Mouse (Mus musculus) erythroblast, embryonic 14.5 days (primary cell): ENCODE data around the gene Fxyd5. TPM values are rescaled to one million over a fixed set of nuclear protein-coding genes. Genes with fewer than 3 reads are reported as not detected.

ENCODE experiments used
- H3K27me3 ChIP-seq: 2 replicates; pipeline ENCODE4 v1.6.1; 2012; ENCODE audit warnings: inconsistent platforms; ENCODE audit not compliant: control insufficient read depth
- H3K36me3 ChIP-seq: 2 replicates; pipeline ENCODE4 v1.6.1; 2012; ENCODE audit warnings: mild to moderate bottlenecking, inconsistent platforms; ENCODE audit not compliant: control insufficient read depth
- H3K4me1 ChIP-seq: 2 replicates; pipeline ENCODE4 v1.6.1; 2012; ENCODE audit warnings: inconsistent platforms; ENCODE audit not compliant: control insufficient read depth
- H3K4me3 ChIP-seq: replicated peaks from 2 replicates; pipeline ENCODE3; 2012; ENCODE audit warnings: moderate library complexity, mild to moderate bottlenecking, inconsistent platforms
- H3K9me3 ChIP-seq: 2 replicates; pipeline ENCODE4 v1.6.1; 2012; ENCODE audit warnings: low read length, inconsistent platforms, mixed read lengths; ENCODE audit not compliant: control insufficient read depth
- GATA1 ChIP-seq: IDR thresholded peaks from 2 replicates; pipeline ENCODE4 v1.6.1; 2012; ENCODE audit warnings: low read length, inconsistent platforms, mixed read lengths
- TAL1 ChIP-seq: IDR thresholded peaks from 3 replicates; pipeline ENCODE4 v1.6.1; 2012; ENCODE audit warnings: low read length, inconsistent platforms, mixed read lengths
- polyA plus RNA-seq: library from polyadenylated mRNA; stranded (reverse); fragments of >175 nt; gene quantifications from 2 replicates; pipeline ENCODE4 v1.2.3, GENCODE M21; 2012

Fxyd5 gene
- polyA plus RNA-seq, 1 experiment = 1.2 TPM

DNA sequence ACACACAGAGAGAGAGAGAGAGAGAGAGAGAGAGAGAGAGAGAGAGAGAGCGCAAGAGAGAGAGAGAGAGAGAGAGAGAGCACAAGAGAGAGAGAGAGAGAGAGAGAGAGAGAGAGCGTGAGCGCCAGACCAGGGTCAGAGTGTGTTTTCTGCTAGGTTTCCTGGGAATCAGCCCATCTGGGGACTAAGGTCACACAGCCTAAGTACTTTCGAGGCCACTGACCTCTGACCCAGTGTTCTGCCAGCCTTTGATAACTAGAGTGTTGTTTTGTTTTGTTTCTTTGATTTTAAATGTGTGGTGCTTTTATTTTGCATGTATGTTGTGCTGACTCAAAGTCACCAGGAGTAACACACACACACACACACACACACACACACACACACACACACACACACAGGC is 13.6 kb upstream of the Fxyd5 start:
- TF ChIP-seq TAL1 (no peak), GATA1 (no peak)
- no peak overlapping the region for H3K4me3 ChIP-seq
- peaks cover 27% of the 10 kb centered on the region for H3K27me3 ChIP-seq
- no peaks in the 10 kb centered on the region for H3K36me3 ChIP-seq
- H3K9me3 ChIP-seq = no peaks in the 10 kb centered on the region
- no peaks in the 10 kb centered on the region; the same call in 1 of the 2 replicates for H3K4me1 ChIP-seq

DNA sequence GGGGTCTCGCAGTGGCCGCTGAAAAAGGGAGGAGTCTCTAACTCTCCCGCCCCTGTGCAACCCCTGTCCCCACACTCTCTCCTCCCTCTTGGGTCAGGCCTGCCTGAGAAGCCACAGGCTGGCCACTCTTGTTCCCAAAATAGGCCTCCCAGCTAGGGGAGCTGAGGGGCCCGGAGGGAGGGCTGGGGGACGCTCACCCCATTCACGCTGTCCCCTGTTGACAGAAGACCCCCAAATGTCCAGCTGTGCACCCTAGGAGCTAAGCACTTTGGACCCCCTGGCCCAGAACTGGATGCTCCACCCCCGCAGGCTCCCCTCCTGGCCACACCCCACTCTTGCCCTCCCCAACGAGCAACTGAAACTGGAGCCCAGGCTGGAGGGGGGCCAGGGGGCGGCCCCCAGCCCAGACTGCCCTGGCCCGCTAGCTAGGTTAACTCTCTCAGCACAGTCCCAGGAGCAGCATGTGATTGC is 13.1 kb upstream of the Fxyd5 start:
- TF ChIP-seq GATA1 (no peak), TAL1 (no peak)
- Histone ChIP-seq H3K27me3 (peaks cover 32% of the 10 kb centered on the region), H3K4me1 (no peaks in the 10 kb centered on the region; the same call in 1 of the 2 replicates), H3K4me3 (peak overlapping the region; percentile 20), H3K36me3 (no peaks in the 10 kb centered on the region), H3K9me3 (no peaks in the 10 kb centered on the region)

DNA sequence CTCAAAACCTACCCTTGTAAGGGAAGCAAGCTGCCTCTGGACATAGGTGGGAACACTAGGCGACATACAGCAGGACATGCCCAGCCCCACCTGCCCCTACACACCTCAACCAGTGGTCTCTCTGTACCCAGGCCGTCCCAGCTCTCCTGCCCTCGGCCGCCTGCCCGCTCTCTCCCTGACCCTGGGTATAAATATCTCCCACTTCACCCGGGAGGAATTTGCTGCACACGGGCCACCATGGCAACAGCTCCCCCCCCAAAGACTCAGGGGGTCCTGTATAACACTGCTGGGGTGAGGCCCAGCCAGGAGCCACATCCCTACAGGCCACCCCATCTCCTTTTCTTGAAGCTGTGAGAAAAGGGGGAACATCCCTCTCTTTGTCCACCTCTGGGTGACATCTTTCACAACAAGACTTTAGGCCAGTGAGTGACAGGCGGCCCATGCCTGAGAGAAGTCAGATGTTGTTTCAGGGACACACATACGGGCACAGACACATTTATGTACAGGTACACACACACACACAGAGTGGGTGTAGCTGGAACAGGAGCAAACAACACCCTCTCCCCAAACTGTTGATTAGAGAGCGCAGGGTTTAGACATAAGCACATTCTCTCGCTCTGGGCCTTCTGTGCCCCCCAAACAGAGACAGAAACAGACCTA is 12.5 kb upstream of the Fxyd5 start:
- no peak for TF ChIP-seq TAL1
- no peak for TF ChIP-seq GATA1
- no peaks in the 10 kb centered on the region for H3K36me3 ChIP-seq
- peak overlapping the region; percentile 26 for H3K4me3 ChIP-seq
- H3K4me1 ChIP-seq = no peaks in the 10 kb centered on the region; the same call in 1 of the 2 replicates
- H3K27me3 ChIP-seq = peaks cover 37% of the 10 kb centered on the region
- H3K9me3 ChIP-seq = no peaks in the 10 kb centered on the region

DNA sequence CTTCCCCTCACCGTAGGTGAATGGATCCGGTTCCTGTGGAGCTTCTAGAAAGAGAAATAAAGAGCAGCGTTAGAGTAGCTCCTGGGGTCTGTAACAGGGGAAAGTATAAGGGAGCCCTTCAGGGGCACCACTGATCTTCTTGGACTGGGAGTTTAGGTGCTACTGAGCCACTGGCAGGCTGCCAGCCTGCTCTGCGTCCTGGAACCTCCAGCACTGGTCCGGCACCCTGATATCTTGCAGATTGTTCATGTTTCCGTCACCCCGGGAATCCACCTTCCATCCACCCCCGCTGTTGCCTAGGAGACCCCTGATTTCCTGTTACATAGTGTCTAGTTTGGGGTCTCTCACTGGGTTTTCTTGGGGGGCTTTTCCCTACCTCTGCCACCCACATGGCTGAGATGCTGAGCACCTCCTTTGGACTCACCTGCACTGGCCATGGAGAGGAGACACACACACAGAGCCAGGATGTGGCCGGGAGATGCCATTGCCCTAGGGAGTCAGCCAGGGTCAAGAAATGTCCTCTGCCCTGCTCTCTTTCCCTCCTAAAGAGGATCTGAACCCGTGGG is 11.7 kb upstream of the Fxyd5 start:
- Histone ChIP-seq H3K4me3 (no peak overlapping the region), H3K36me3 (no peaks in the 10 kb centered on the region), H3K4me1 (no peaks in the 10 kb centered on the region; the same call in 1 of the 2 replicates), H3K9me3 (no peaks in the 10 kb centered on the region), H3K27me3 (peaks cover 44% of the 10 kb centered on the region)
- TF ChIP-seq TAL1 (no peak), GATA1 (no peak)

DNA sequence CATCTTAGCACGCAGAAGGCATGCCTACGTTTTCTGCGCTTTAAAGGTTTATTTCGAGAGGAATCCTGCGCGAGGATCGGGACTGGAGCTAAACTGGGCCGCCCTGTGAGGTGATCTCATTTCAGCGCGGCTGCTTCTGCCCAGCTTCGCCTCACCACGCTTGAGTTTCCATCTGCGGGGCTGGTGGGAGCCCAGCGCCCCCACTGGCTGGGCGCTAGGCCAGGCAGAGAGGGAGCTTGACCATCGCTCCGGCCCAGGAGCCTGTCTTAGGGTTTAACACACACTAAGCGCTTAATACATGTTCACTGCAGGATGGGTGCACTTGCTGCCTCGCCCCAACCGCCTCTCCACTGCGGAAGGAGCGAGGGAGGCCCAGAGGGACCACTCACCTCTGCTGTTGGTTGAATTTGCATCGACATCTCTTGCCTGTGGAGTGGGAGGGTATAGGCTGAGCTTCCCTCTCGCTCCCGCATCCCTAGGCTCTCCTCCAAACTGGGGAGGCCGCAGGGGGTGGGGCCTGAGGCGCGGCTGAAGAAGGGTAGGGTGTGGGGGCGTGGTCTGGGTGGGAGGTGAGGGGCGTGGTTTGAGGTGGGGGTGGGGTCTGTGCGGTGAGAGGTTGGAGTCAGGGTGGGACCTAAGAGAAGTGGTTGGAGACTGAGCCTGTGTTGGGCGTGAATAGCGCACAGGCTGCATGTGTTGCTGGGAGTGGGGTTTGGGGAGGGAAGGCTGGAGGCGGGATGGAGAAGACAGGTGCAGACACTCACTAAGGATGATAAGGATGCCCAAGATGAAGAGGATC is 10.6 kb upstream of the Fxyd5 start:
- H3K4me3 ChIP-seq = no peak overlapping the region

DNA sequence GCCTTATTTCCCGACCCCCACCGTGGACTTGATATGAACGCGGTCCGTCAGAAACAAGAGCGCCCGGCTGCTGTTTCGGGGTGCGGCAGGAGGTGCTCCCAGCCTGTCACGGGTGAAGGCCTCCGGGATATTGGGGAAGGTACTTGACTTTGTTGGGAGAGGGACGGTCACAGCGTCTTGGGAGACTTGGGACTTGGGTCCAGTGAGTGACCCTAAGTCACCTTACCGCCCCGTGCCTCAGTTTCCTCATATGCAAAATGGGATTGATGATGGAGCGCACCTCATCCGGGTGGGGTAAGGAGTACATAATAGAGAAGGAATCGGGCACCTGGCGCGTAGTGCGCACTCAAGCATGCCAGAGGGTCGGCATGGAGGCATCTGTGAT is 10.0 kb upstream of the Fxyd5 start:
- Histone ChIP-seq H3K9me3 (no peaks in the 10 kb centered on the region), H3K27me3 (peaks cover 44% of the 10 kb centered on the region), H3K36me3 (no peaks in the 10 kb centered on the region), H3K4me1 (no peaks in the 10 kb centered on the region; the same call in 1 of the 2 replicates), H3K4me3 (no peak overlapping the region)
- TF ChIP-seq GATA1 = no peak
- TF ChIP-seq TAL1 = no peak

More for the DNA sequence above, 10.6 kb upstream of the Fxyd5 start:
- Histone ChIP-seq H3K4me1 (no peaks in the 10 kb centered on the region; the same call in 1 of the 2 replicates), H3K9me3 (no peaks in the 10 kb centered on the region), H3K36me3 (no peaks in the 10 kb centered on the region), H3K27me3 (peaks cover 44% of the 10 kb centered on the region)
- TF ChIP-seq GATA1 = no peak
- no peak for TF ChIP-seq TAL1

DNA sequence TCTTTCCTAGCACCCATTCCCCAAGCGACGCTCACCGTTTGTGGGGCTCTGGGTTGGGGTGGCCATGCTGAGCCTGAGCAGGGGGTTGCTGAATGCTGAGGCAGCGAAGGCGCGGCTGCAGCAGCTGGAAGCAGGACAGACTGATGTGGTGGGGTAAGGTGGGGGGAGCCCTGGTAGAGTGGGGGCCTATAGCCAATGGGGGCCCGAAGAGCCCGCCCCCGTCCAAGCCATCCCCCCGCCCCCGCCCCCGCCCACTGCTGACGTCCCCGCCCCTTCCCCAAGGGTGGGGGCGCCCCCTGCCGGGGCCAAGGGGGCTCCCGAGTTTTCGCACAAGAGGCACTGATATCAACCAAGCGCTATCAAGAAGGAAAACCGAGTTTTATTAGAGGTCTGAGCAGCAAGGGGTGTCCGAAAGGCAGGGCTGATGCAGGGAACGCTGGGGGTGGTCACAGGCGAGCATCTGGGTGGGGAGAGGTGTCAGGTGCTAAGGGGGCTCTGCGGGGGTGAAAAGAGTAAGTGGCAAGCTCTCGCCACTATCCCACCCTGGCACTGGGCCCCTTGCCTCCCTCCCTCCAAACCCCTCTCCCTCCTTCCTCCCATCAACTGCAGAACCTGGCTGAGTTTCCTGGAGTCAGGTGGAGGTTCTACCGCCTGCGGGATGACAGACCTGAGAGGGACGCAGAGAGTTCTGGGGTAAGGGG is 9.2 kb upstream of the Fxyd5 start, which contains the start of gene Fxyd7:
Gene Fxyd7 (minus strand): TSS at position 147 of the 701 bp plus-strand sequence.
- no peaks in the 10 kb centered on the region for H3K36me3 ChIP-seq
- H3K27me3 ChIP-seq = peaks cover 44% of the 10 kb centered on the region
- H3K4me3 ChIP-seq = no peak within 1 kb of the TSS
- no peaks in the 10 kb centered on the region; the same call in 1 of the 2 replicates for H3K4me1 ChIP-seq
- no peaks in the 10 kb centered on the region for H3K9me3 ChIP-seq
- TF ChIP-seq TAL1 (no peak), GATA1 (no peak)

DNA sequence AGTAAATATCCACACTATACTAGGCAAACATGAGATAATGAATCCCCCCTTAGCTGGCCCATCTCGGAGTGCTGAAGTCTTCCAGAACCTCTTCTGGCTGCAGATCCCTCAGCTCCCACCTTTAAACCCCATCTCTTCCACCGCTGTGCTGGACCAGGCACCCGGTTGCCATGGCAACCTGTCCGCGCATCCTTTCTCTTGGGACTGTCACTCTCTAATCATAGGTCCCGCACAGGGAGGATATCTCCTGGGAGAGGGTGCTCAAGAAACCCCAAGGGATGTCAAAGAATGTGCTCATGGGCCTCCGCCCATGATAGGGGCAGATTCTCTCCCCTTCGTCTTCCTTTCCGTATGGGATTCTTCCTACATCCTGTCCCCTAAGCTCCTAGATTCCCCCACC is 8.6 kb upstream of the Fxyd5 start:
- H3K4me1 ChIP-seq = no peaks in the 10 kb centered on the region; the same call in 1 of the 2 replicates
- H3K27me3 ChIP-seq = peaks cover 44% of the 10 kb centered on the region

More for the DNA sequence above, 8.6 kb upstream of the Fxyd5 start:
- Histone ChIP-seq H3K36me3 (no peaks in the 10 kb centered on the region), H3K9me3 (no peaks in the 10 kb centered on the region), H3K4me3 (no peak overlapping the region)
- no peak for TF ChIP-seq TAL1
- TF ChIP-seq GATA1 = no peak
